Mouse (Mus musculus): ENCODE data around the gene Ern1. TPM values are rescaled to one million over a fixed set of nuclear protein-coding genes. Genes with fewer than 3 reads are reported as not detected.

The Ern1 gene
- polyA plus RNA-seq (2014; fragmentation: Illumina TruSeq; extraction: RNeasy Lipid Tissue Mini Kit (QIAGEN cat#74804); ENCODE audit: low read depth, low replicate concordance): 4.4 TPM

DNA sequence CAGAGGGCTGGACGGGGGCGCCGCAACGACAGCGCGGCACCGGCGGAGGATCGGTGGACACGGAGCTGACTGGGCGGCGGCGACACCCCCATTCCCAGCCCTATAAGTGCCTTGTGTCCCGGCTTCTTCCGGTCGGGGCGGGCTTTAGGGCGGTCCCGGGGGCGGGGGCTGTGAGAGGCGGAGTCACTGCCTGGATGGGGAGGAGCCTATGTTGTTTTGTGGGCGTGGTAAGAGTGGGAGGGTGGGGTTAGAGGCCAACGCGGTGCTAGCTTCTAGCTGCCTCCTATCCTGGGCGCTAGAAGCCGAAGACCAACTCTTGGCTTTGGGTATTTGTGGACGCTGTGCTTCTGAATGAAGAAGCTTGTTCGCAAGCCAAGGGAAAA, at the start of gene Ern1:
Ern1 (minus strand) TSS at position 120 of the 383 bp plus-strand sequence.

DNA sequence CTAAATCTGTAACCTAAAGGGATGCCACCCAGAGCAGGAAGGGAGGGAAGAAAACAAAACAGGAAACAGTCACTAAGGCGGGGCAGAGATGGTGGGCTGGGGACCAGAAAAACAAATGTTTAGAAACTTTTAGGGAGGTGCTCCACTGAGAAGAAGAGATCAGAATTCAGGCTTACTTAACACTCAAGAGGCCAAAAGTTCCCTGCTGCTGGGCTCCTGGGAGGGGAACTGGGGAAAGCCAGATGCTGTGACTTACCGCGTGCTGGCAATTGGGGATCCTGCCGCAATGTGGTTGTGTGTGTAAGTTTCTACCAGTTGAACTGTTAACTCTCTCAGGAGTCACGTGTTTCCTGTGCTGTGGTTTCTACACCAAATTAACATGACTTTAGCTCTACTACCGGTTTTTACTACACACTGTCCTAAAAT, 99.8 kb downstream of the Ern1 start, which contains the start of gene Icam2:
Icam2 (minus strand) TSS at position 285 of the 426 bp plus-strand sequence.

DNA sequence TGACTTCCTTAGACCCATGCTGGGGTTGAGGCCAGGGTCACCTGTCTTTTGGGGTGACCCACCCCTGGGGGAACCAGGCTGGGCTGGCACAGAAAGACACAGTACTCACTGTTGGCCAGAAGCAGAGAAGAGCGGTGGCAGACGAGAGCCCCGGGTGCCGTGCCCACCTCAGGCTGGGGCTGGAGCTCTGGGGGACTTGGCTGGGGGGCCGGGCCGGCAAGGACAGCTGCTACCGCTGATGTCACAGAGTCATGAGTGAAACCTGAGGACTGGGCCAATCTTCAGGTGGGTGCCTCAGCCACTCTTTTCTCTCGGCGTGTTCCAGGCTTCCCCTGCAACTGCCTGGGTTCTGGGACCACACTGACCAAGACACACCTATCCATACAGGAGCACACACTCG, 122.3 kb downstream of the Ern1 start, which contains the start of gene Prr29:
Prr29 (plus strand) TSS at position 107 of the 400 bp plus-strand sequence.

DNA sequence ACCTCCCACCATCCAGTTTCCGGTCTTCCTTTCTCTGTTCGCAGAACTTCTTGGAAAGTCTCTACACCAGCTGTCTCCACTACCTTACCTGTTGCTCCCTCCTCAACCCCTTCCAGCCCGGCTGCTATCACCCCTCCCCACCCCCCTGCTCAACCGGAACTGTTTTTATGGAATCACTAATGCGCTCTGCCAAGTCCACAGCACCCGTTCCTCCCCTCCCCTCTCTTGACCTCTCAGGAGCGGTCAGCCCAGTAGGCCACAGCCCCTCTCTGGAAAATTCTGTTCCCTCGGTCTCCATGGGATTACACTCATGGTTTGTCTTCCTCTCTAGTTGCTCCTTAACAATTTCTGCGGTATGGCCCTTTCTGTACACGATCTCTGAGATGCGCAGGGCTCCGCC, 134.5 kb downstream of the Ern1 start, which contains the start of gene Scn4a:
Scn4a (minus strand) TSS at position 101 of the 400 bp plus-strand sequence.

Other genes starting within 250 kb of the Ern1 start
- 18.6 TPM for gene Ftsj3, start 231.8 kb downstream of the Ern1 start, polyA plus RNA-seq (2014; fragmentation: Illumina TruSeq; extraction: RNeasy Lipid Tissue Mini Kit (QIAGEN cat#74804); ENCODE audit: low read depth, low replicate concordance)
- 40.5 TPM for gene Psmc5, start 231.7 kb downstream of the Ern1 start, polyA plus RNA-seq (2014; fragmentation: Illumina TruSeq; extraction: RNeasy Lipid Tissue Mini Kit (QIAGEN cat#74804); ENCODE audit: low read depth, low replicate concordance)
- gene Smarcd2, start 214.9 kb downstream of the Ern1 start, polyA plus RNA-seq (2014; fragmentation: Illumina TruSeq; extraction: RNeasy Lipid Tissue Mini Kit (QIAGEN cat#74804); ENCODE audit: low read depth, low replicate concordance): 13.1 TPM
- gene Tcam1, start 211.2 kb downstream of the Ern1 start, polyA plus RNA-seq (2014; fragmentation: Illumina TruSeq; extraction: RNeasy Lipid Tissue Mini Kit (QIAGEN cat#74804); ENCODE audit: low read depth, low replicate concordance): 34.8 TPM
- not detected for gene Gh, start 186.0 kb downstream of the Ern1 start, polyA plus RNA-seq (2014; fragmentation: Illumina TruSeq; extraction: RNeasy Lipid Tissue Mini Kit (QIAGEN cat#74804); ENCODE audit: low read depth, low replicate concordance)
- gene Cd79b, start 173.1 kb downstream of the Ern1 start, polyA plus RNA-seq (2014; fragmentation: Illumina TruSeq; extraction: RNeasy Lipid Tissue Mini Kit (QIAGEN cat#74804); ENCODE audit: low read depth, low replicate concordance): not detected
- 0.29 TPM for gene Scn4a, start 134.6 kb downstream of the Ern1 start, polyA plus RNA-seq (2014; fragmentation: Illumina TruSeq; extraction: RNeasy Lipid Tissue Mini Kit (QIAGEN cat#74804); ENCODE audit: low read depth, low replicate concordance)
- not detected for gene Prr29, start 122.4 kb downstream of the Ern1 start, polyA plus RNA-seq (2014; fragmentation: Illumina TruSeq; extraction: RNeasy Lipid Tissue Mini Kit (QIAGEN cat#74804); ENCODE audit: low read depth, low replicate concordance)
- gene Icam2, start 99.8 kb downstream of the Ern1 start, polyA plus RNA-seq (2014; fragmentation: Illumina TruSeq; extraction: RNeasy Lipid Tissue Mini Kit (QIAGEN cat#74804); ENCODE audit: low read depth, low replicate concordance): not detected
- gene Tex2, start 125.6 kb upstream of the Ern1 start, polyA plus RNA-seq (2014; fragmentation: Illumina TruSeq; extraction: RNeasy Lipid Tissue Mini Kit (QIAGEN cat#74804); ENCODE audit: low read depth, low replicate concordance): 253 TPM